ENCODE assay signal across 11 mouse cellular contexts in genomic region chr11:96298895-96299667, GRCm38 (mm10). TPM values are rescaled to one million over a fixed set of nuclear protein-coding genes. Genes with fewer than 3 reads are reported as not detected.
DNase-seq lines count a peak whose midpoint lies in the region; ATAC-seq lines count a peak whose summit lies in the region.
"Had no signal": no experiment of that assay in that cellular context is flagged by ENCODE, and none has a peak within 500 bp of the region (broad histone marks: within the 10 kb centered on the region; RNA-seq: fewer than 3 reads in every experiment).

No protein-coding gene starts in this region.

- no peaks in the 10 kb centered on the region for H3K36me3 ChIP-seq in heart, embryonic 10.5 days
- H3K36me3 ChIP-seq in embryonic facial prominence, embryonic 13.5 days: no peaks in the 10 kb centered on the region
- 0 out of 2 replicates have a peak, but pooled peaks cover 5% of the 10 kb centered on the region for H3K36me3 ChIP-seq in kidney, embryonic 16.5 days (ENCODE audit: insufficient read depth, low read length)

- peak overlapping the region; percentile 52 for H3K4me3 ChIP-seq in heart, embryonic 10.5 days
- peak overlapping the region; percentile 13; the same call in 1 of the 2 replicates for H3K4me3 ChIP-seq in embryonic facial prominence, embryonic 13.5 days
- peak overlapping the region; percentile 71 for H3K4me3 ChIP-seq in kidney, embryonic 16.5 days (ENCODE audit: low read length)

- H3K9me3 ChIP-seq in heart, embryonic 10.5 days: no peaks in the 10 kb centered on the region
- no peaks in the 10 kb centered on the region for H3K9me3 ChIP-seq in embryonic facial prominence, embryonic 13.5 days
- H3K9me3 ChIP-seq in kidney, embryonic 16.5 days (ENCODE audit: low read length): no peaks in the 10 kb centered on the region

- H3K4me2 ChIP-seq in embryonic facial prominence, embryonic 13.5 days: peak overlapping the region; percentile 28; the same call in 1 of the 2 replicates
- H3K4me2 ChIP-seq in kidney, embryonic 16.5 days (replicated peaks; ENCODE audit: low read depth, low read length): peak overlapping the region; percentile 90

- peaks cover 36% of the 10 kb centered on the region for H3K4me1 ChIP-seq in heart, embryonic 10.5 days
- H3K4me1 ChIP-seq in embryonic facial prominence, embryonic 13.5 days: peaks cover 8% of the 10 kb centered on the region; the same call in 1 of the 2 replicates
- peaks cover 69% of the 10 kb centered on the region for H3K4me1 ChIP-seq in kidney, embryonic 16.5 days (ENCODE audit: insufficient read depth, low read length)

- no peak overlapping the region for H3K27ac ChIP-seq in heart, embryonic 10.5 days
- H3K27ac ChIP-seq in embryonic facial prominence, embryonic 13.5 days: no peak overlapping the region
- peak overlapping the region; percentile 99 for H3K27ac ChIP-seq in kidney, embryonic 16.5 days (ENCODE audit: low read length)
- H3K27ac ChIP-seq: liver, embryonic 14.5 days had no signal

- ATAC-seq in embryonic facial prominence, embryonic 13.5 days (ENCODE audit: insufficient number of reproducible peaks, insufficient read depth, low FRiP score, low TSS enrichment, low read depth): no peak
- ATAC-seq in kidney, embryonic 16.5 days (ENCODE audit: low FRiP score, low TSS enrichment): peak; percentile 42

- under 1% methylated on average over 66 of the region's 66 CpGs for WGBS in heart, embryonic 10.5 days
- WGBS in embryonic facial prominence, embryonic 13.5 days: under 1% methylated on average over 66 of the region's 66 CpGs
- under 1% methylated on average over 63 of the region's 66 CpGs for WGBS in kidney, embryonic 16.5 days

- H3K9ac ChIP-seq in embryonic facial prominence, embryonic 13.5 days: no peak overlapping the region
- H3K9ac ChIP-seq in kidney, embryonic 16.5 days (replicated peaks; ENCODE audit: low read length): peak overlapping the region; percentile 98
- H3K9ac ChIP-seq: liver, embryonic 14.5 days had no signal

- no peak for DNase-seq in heart, embryonic 10.5 days (ENCODE audit: low spot score)
- DNase-seq in heart, adult 8-10 months (ENCODE audit: low spot score): no peak
- DNase-seq in lung, postnatal 10 days: peak; percentile 75
- DNase-seq in yolk sac, embryonic 10.5 days (ENCODE audit: low spot score): no peak
- no peak for DNase-seq in thymus, postnatal 10 days (ENCODE audit: low spot score in 2 of 2)
- DNase-seq in right cerebral cortex, adult 18-20 months: no peak
- DNase-seq: cerebellum, postnatal 10 days; thymus, postnatal 25 days had no signal

- peaks cover 100% of the 10 kb centered on the region for H3K27me3 ChIP-seq in heart, embryonic 10.5 days (ENCODE audit: insufficient read depth, poor library complexity, severe bottlenecking)
- H3K27me3 ChIP-seq in embryonic facial prominence, embryonic 13.5 days: peaks cover 100% of the 10 kb centered on the region
- H3K27me3 ChIP-seq in kidney, embryonic 16.5 days (ENCODE audit: insufficient read depth, low read length): no peaks in the 10 kb centered on the region

RNA-seq across cellular contexts. Expression of gene Hoxb5, which starts 4.1 kb away (rescaled TPM):
- 1.0 and 5.2 TPM in 2 replicates for polyA plus RNA-seq in heart, embryonic 10.5 days (2016; fragmentation: Nextera tagmentation; extraction: Ambion mirVana)
- total RNA-seq in heart, adult 8-10 months (2022): under 1 TPM in 1 of 4 experiments, not detected in 3; 0.11 TPM
- polyA plus RNA-seq in embryonic facial prominence, embryonic 13.5 days (2015; fragmentation: Nextera tagmentation; extraction: Ambion mirVana): 6.0 TPM in 1 of 2 replicates, not detected in the other
- polyA plus RNA-seq in kidney, embryonic 16.5 days (2015; fragmentation: Nextera tagmentation; extraction: Ambion mirVana): 19.2 and 24.3 TPM in 2 replicates

RNA-seq across cellular contexts. Expression of gene Hoxb6, which starts 6.8 kb away (rescaled TPM):
- 0.42 and 2.2 TPM in 2 replicates for polyA plus RNA-seq in heart, embryonic 10.5 days (2016; fragmentation: Nextera tagmentation; extraction: Ambion mirVana)
- total RNA-seq in heart, adult 8-10 months (2022): not detected
- polyA plus RNA-seq in embryonic facial prominence, embryonic 13.5 days (2015; fragmentation: Nextera tagmentation; extraction: Ambion mirVana): 4.0 TPM in 1 of 2 replicates, not detected in the other
- 50.3 and 55.7 TPM in 2 replicates for polyA plus RNA-seq in kidney, embryonic 16.5 days (2015; fragmentation: Nextera tagmentation; extraction: Ambion mirVana)

RNA-seq across cellular contexts. Expression of gene Hoxb7, which starts 12.7 kb away (rescaled TPM):
- 0.11 and 1.3 TPM in 2 replicates for polyA plus RNA-seq in heart, embryonic 10.5 days (2016; fragmentation: Nextera tagmentation; extraction: Ambion mirVana)
- not detected for total RNA-seq in heart, adult 8-10 months (2022)
- polyA plus RNA-seq in embryonic facial prominence, embryonic 13.5 days (2015; fragmentation: Nextera tagmentation; extraction: Ambion mirVana): 0.15 TPM in 1 of 2 replicates, not detected in the other
- 60.9 and 68.3 TPM in 2 replicates for polyA plus RNA-seq in kidney, embryonic 16.5 days (2015; fragmentation: Nextera tagmentation; extraction: Ambion mirVana)

RNA-seq across cellular contexts. Expression of gene Hoxb8, which starts 17.4 kb away (rescaled TPM):
- polyA plus RNA-seq in heart, embryonic 10.5 days (2016; fragmentation: Nextera tagmentation; extraction: Ambion mirVana): 0.30 TPM in 1 of 2 replicates, not detected in the other
- not detected for total RNA-seq in heart, adult 8-10 months (2022)
- polyA plus RNA-seq in embryonic facial prominence, embryonic 13.5 days (2015; fragmentation: Nextera tagmentation; extraction: Ambion mirVana): 0.37 TPM in 1 of 2 replicates, not detected in the other
- polyA plus RNA-seq in kidney, embryonic 16.5 days (2015; fragmentation: Nextera tagmentation; extraction: Ambion mirVana): 9.5 and 12.9 TPM in 2 replicates

RNA-seq across cellular contexts. Expression of gene Hoxb4, which starts 19.0 kb away (rescaled TPM):
- 0.31 and 2.0 TPM in 2 replicates for polyA plus RNA-seq in heart, embryonic 10.5 days (2016; fragmentation: Nextera tagmentation; extraction: Ambion mirVana)
- total RNA-seq in heart, adult 8-10 months (2022): under 1 TPM; 0.35 to 0.63 (median 0.53) TPM
- polyA plus RNA-seq in embryonic facial prominence, embryonic 13.5 days (2015; fragmentation: Nextera tagmentation; extraction: Ambion mirVana): 0.13 TPM in 1 of 2 replicates, not detected in the other
- 4.1 and 6.2 TPM in 2 replicates for polyA plus RNA-seq in kidney, embryonic 16.5 days (2015; fragmentation: Nextera tagmentation; extraction: Ambion mirVana)

Comparison
In these comparisons a context has a peak if more than half of its experiments do, and no peak if none do; other contexts are left out.
1. H3K4me3 ChIP-seq: peak in every context shown above with its lines; median percentile 71 in kidney, embryonic 16.5 days; 52 in heart, embryonic 10.5 days; 13 in embryonic facial prominence, embryonic 13.5 days.
2. RNA of gene Hoxb6, which starts 6.8 kb away (polyA plus RNA-seq): 50.3 to 55.7 TPM in kidney, embryonic 16.5 days; 4.0 TPM in embryonic facial prominence, embryonic 13.5 days and 0.42 to 2.2 TPM in heart, embryonic 10.5 days; every median in the first group is over 10 times any median in the second.
3. RNA of gene Hoxb7, which starts 12.7 kb away (polyA plus RNA-seq): 60.9 to 68.3 TPM in kidney, embryonic 16.5 days; 0.11 to 1.3 TPM in heart, embryonic 10.5 days and 0.15 TPM in embryonic facial prominence, embryonic 13.5 days; every median in the first group is over 10 times any median in the second.